Mouse (Mus musculus) embryonic facial prominence, embryonic 11.5 days (tissue): ENCODE measurements around the gene Slc9a1. TPM values are rescaled to one million over a fixed set of nuclear protein-coding genes. Genes with fewer than 3 reads are reported as not detected.
A peak's percentile ranks its signal among the peaks of the same experiment; 100 is the strongest.

Experiments
- ATAC-seq: fragments of 200-750 bp; cut with Nextera tagmentation; replicated peaks from 2 replicates; pipeline ENCODE4 v1.8.0; 2017; ENCODE audit warnings: low read depth; ENCODE audit not compliant: insufficient number of reproducible peaks, low FRiP score, low TSS enrichment
- DNase-seq: peaks from one replicate; pipeline ENCODE4 v3.0.0-alpha.2; 2015; ENCODE audit warnings: low spot score
- H3K27ac ChIP-seq: fragments of 300-500 bp; sonication (generic); replicated peaks from 2 replicates; pipeline ENCODE4 v1.5.1; 2014; ENCODE audit warnings: mild to moderate bottlenecking, low read depth, low read length, control low read depth
- H3K27me3 ChIP-seq: fragments of 300-500 bp; sonication (generic); 2 replicates; pipeline ENCODE4 v1.6.1; 2014; ENCODE audit warnings: mild to moderate bottlenecking, low read length, moderate library complexity, mixed read lengths; ENCODE audit not compliant: control insufficient read depth, insufficient read depth
- H3K36me3 ChIP-seq: fragments of 300-500 bp; sonication (generic); replicated peaks from 2 replicates; pipeline ENCODE4 v1.6.1; 2014; ENCODE audit warnings: low read depth, mild to moderate bottlenecking, low read length, moderate library complexity, mixed read lengths; ENCODE audit not compliant: control insufficient read depth, insufficient read depth
- H3K4me1 ChIP-seq: fragments of 300-500 bp; sonication (generic); 2 replicates; pipeline ENCODE4 v1.6.1; 2014; ENCODE audit warnings: low read length, mixed read lengths; ENCODE audit not compliant: control insufficient read depth, insufficient read depth
- H3K4me2 ChIP-seq: fragments of 300-500 bp; sonication (generic); 2 replicates; pipeline ENCODE4 v1.6.1; 2014; ENCODE audit warnings: low read depth, mild to moderate bottlenecking, control low read depth, low read length, moderate library complexity
- H3K4me3 ChIP-seq: fragments of 300-500 bp; sonication (generic); 2 replicates; pipeline ENCODE4 v1.5.1; 2014; ENCODE audit warnings: low read depth, low read length, control low read depth
- H3K9ac ChIP-seq: fragments of 300-500 bp; sonication (generic); replicated peaks from 2 replicates; pipeline ENCODE4 v1.6.1; 2014; ENCODE audit warnings: mild to moderate bottlenecking, control low read depth, low read length
- H3K9me3 ChIP-seq: fragments of 300-500 bp; sonication (generic); replicated peaks from 2 replicates; pipeline ENCODE4 v1.6.1; 2016; ENCODE audit warnings: mild to moderate bottlenecking, low read length, inconsistent platforms, mixed read lengths; ENCODE audit not compliant: control insufficient read depth
- WGBS: fragments of 180-500 bp; shearing (Covaris S2); extraction: QIAGEN DNeasy Blood & Tissue Kit; methylation state at CpG from one replicate; pipeline ENCODE4 v1.1.7; 2014; 5-methylcytosine and 5-hydroxymethylcytosine counted together
- polyA plus RNA-seq: library from polyadenylated mRNA; unstranded; fragments of >200 nt; fragmentation: Nextera tagmentation; extraction: Ambion mirVana; gene quantifications from 2 replicates; pipeline ENCODE4 v1.2.1, GENCODE M21; 2014

The Slc9a1 gene
- polyA plus RNA-seq, 1 experiment from 2014 or later = 4.7 TPM

- Histone ChIP-seq H3K4me1 (0 out of 2 replicates have a peak, but pooled peaks cover 1% of the 10 kb centered on the region), H3K9me3 (no peaks in the 10 kb centered on the region), H3K36me3 (no peaks in the 10 kb centered on the region; the same call in 1 of the 2 replicates), H3K27ac (no peak overlapping the region), H3K9ac (no peak overlapping the region), H3K4me3 (no peak overlapping the region), H3K27me3 (no peaks in the 10 kb centered on the region), H3K4me2 (no peak overlapping the region)
- 82% methylated on average over 15 of the region's 15 CpGs for WGBS
- DNase-seq (no peak), ATAC-seq (no peak)
Observed at GRCm38 (mm10) chr4:133422601-133423000, 53.1 kb downstream of the Slc9a1 start.

GRCm38 (mm10) chr4:133423108-133423507, 53.6 kb downstream of the Slc9a1 start:
- DNase-seq (peak; percentile 63), ATAC-seq (no peak)
- Histone ChIP-seq H3K4me3 (no peak overlapping the region), H3K4me2 (no peak overlapping the region), H3K27me3 (no peaks in the 10 kb centered on the region), H3K9ac (no peak overlapping the region), H3K27ac (no peak overlapping the region), H3K4me1 (0 out of 2 replicates have a peak, but pooled peaks cover 4% of the 10 kb centered on the region), H3K9me3 (no peaks in the 10 kb centered on the region), H3K36me3 (no peaks in the 10 kb centered on the region)
- WGBS = 48% methylated on average over 6 of the region's 6 CpGs

- ATAC-seq = no peak
- 81% methylated on average over 6 of the region's 6 CpGs for WGBS
Observed at GRCm38 (mm10) chr4:133423691-133424090, 54.2 kb downstream of the Slc9a1 start.

GRCm38 (mm10) chr4:133424100-133424499, 54.6 kb downstream of the Slc9a1 start:
- Histone ChIP-seq H3K4me3 (no peak overlapping the region), H3K27me3 (no peaks in the 10 kb centered on the region), H3K36me3 (no peaks in the 10 kb centered on the region), H3K9me3 (no peaks in the 10 kb centered on the region), H3K4me1 (0 out of 2 replicates have a peak, but pooled peaks cover 4% of the 10 kb centered on the region), H3K9ac (no peak overlapping the region), H3K4me2 (no peak overlapping the region), H3K27ac (no peak overlapping the region)
- DNase-seq = peak; percentile 92
- 0 out of 2 replicates have a peak, but pooled peaks have one; percentile 29 for ATAC-seq
- 40% methylated on average over 4 of the region's 4 CpGs for WGBS

More at GRCm38 (mm10) chr4:133423691-133424090, 54.2 kb downstream of the Slc9a1 start:
- H3K27ac ChIP-seq = no peak overlapping the region
- no peaks in the 10 kb centered on the region for H3K9me3 ChIP-seq
- no peak overlapping the region for H3K4me3 ChIP-seq
- DNase-seq = no peak
- H3K4me1 ChIP-seq = 0 out of 2 replicates have a peak, but pooled peaks cover 4% of the 10 kb centered on the region
- no peaks in the 10 kb centered on the region for H3K36me3 ChIP-seq
- H3K4me2 ChIP-seq = no peak overlapping the region
- no peak overlapping the region for H3K9ac ChIP-seq
- no peaks in the 10 kb centered on the region for H3K27me3 ChIP-seq

- no peak for DNase-seq
- WGBS = 72% methylated on average over 5 of the region's 5 CpGs
- H3K4me2 ChIP-seq = no peak overlapping the region
- no peak overlapping the region for H3K27ac ChIP-seq
- H3K4me3 ChIP-seq = no peak overlapping the region
- no peaks in the 10 kb centered on the region for H3K36me3 ChIP-seq
- H3K27me3 ChIP-seq = no peaks in the 10 kb centered on the region
- H3K4me1 ChIP-seq = 0 out of 2 replicates have a peak, but pooled peaks cover 4% of the 10 kb centered on the region
- H3K9ac ChIP-seq = no peak overlapping the region
- no peak for ATAC-seq
- H3K9me3 ChIP-seq = no peaks in the 10 kb centered on the region
Observed at GRCm38 (mm10) chr4:133426141-133426540, 56.6 kb downstream of the Slc9a1 start.

- WGBS = 75% methylated on average over 6 of the region's 6 CpGs
- Histone ChIP-seq H3K9me3 (no peaks in the 10 kb centered on the region), H3K9ac (no peak overlapping the region), H3K4me3 (no peak overlapping the region), H3K36me3 (no peaks in the 10 kb centered on the region), H3K4me2 (no peak overlapping the region), H3K4me1 (peaks cover 7% of the 10 kb centered on the region; the same call in 1 of the 2 replicates), H3K27ac (no peak overlapping the region), H3K27me3 (no peaks in the 10 kb centered on the region)
- DNase-seq (no peak), ATAC-seq (no peak)
Observed at GRCm38 (mm10) chr4:133431508-133431907, 62.0 kb downstream of the Slc9a1 start.

GRCm38 (mm10) chr4:133432560-133433171, 63.2 kb downstream of the Slc9a1 start:
- 0 out of 2 replicates have a peak overlapping the region, but pooled peaks have one; percentile 14 for H3K9ac ChIP-seq
- peaks cover 6% of the 10 kb centered on the region; the same call in 1 of the 2 replicates for H3K4me1 ChIP-seq
- H3K27ac ChIP-seq = no peak overlapping the region
- no peak overlapping the region for H3K4me2 ChIP-seq
- H3K27me3 ChIP-seq = no peaks in the 10 kb centered on the region
- H3K9me3 ChIP-seq = no peaks in the 10 kb centered on the region
- 29% methylated on average over 17 of the region's 17 CpGs for WGBS
- peak; percentile 49 for DNase-seq
- peak; percentile 54; the same call in 1 of the 2 replicates for ATAC-seq
- H3K36me3 ChIP-seq = no peaks in the 10 kb centered on the region
- H3K4me3 ChIP-seq = no peak overlapping the region

- Histone ChIP-seq H3K36me3 (no peaks in the 10 kb centered on the region), H3K27me3 (no peaks in the 10 kb centered on the region), H3K9me3 (no peaks in the 10 kb centered on the region), H3K27ac (no peak overlapping the region), H3K4me3 (no peak overlapping the region), H3K4me1 (peaks cover 15% of the 10 kb centered on the region; the same call in 1 of the 2 replicates), H3K4me2 (no peak overlapping the region), H3K9ac (no peak overlapping the region)
- DNase-seq (no peak), ATAC-seq (no peak)
- 94% methylated on average over 11 of the region's 11 CpGs for WGBS
Observed at GRCm38 (mm10) chr4:133435921-133436320, 66.4 kb downstream of the Slc9a1 start.
